Mouse (Mus musculus) lung, embryonic 14.5 days (tissue): ENCODE results near the gene Txnrd2. TPM values are rescaled to one million over a fixed set of nuclear protein-coding genes. Genes with fewer than 3 reads are reported as not detected.

Experiments used
- ATAC-seq: fragments of 200-750 bp; cut with Nextera tagmentation; 2 replicates; pipeline ENCODE4 v1.8.0; 2017; ENCODE audit warnings: mild to moderate bottlenecking, moderate TSS enrichment, moderate library complexity; ENCODE audit not compliant: insufficient read depth
- DNase-seq: peaks from one replicate; pipeline ENCODE4 v3.0.0-alpha.2; 2015
- H3K27ac ChIP-seq: fragments of 300-500 bp; sonication (generic); 2 replicates; pipeline ENCODE4 v1.5.1; 2014; ENCODE audit warnings: low read depth, mild to moderate bottlenecking, moderate library complexity
- H3K27me3 ChIP-seq: fragments of 300-500 bp; sonication (generic); 2 replicates; pipeline ENCODE4 v1.6.1; 2014; ENCODE audit warnings: low read length, control low read depth; ENCODE audit not compliant: insufficient read depth
- H3K36me3 ChIP-seq: fragments of 300-500 bp; sonication (generic); 2 replicates; pipeline ENCODE4 v1.6.1; 2014; ENCODE audit warnings: control low read depth; ENCODE audit not compliant: insufficient read depth
- H3K4me1 ChIP-seq: fragments of 300-500 bp; sonication (generic); 2 replicates; pipeline ENCODE4 v1.6.1; 2014; ENCODE audit warnings: antibody characterized with exemption, control low read depth; ENCODE audit not compliant: insufficient read depth
- H3K4me2 ChIP-seq: fragments of 300-500 bp; sonication (generic); 2 replicates; pipeline ENCODE4 v1.6.1; 2014; ENCODE audit warnings: mild to moderate bottlenecking
- H3K4me3 ChIP-seq: fragments of 300-500 bp; sonication (generic); 2 replicates; pipeline ENCODE4 v1.5.1; 2014; ENCODE audit warnings: low read depth, low read length
- H3K9ac ChIP-seq: fragments of 300-500 bp; sonication (generic); 2 replicates; pipeline ENCODE4 v1.6.1; 2014
- H3K9me3 ChIP-seq: fragments of 300-500 bp; sonication (generic); 2 replicates; pipeline ENCODE4 v1.6.1; 2016; ENCODE audit warnings: low read depth, low read length, control low read depth
- CTCF ChIP-seq: IDR thresholded peaks from 2 replicates; pipeline ENCODE4 v1.5.1; 2016; ENCODE audit warnings: antibody characterized with exemption, low read depth
- WGBS: fragments of 180-500 bp; shearing (Covaris S2); extraction: QIAGEN DNeasy Blood & Tissue Kit; methylation state at CpG from one replicate; pipeline ENCODE4 v1.1.7; 2014; 5-methylcytosine and 5-hydroxymethylcytosine counted together
- polyA plus RNA-seq: library from polyadenylated mRNA; unstranded; fragments of >200 nt; fragmentation: Nextera tagmentation; extraction: Ambion mirVana; gene quantifications from 2 replicates; pipeline ENCODE4 v1.2.1, GENCODE M21; 2014

Gene Txnrd2
- polyA plus RNA-seq, 1 experiment from 2014 or later: 21.5 TPM

GRCm38 (mm10) chr16:18400028-18400427 is 26.2 kb upstream of the Txnrd2 start:
- H3K36me3 ChIP-seq: peaks cover 78% of the 10 kb centered on the region
- H3K9me3 ChIP-seq: no peaks in the 10 kb centered on the region
- ATAC-seq (no peak), DNase-seq (no peak)
- H3K27ac ChIP-seq: peak overlapping the region; percentile 76
- no peak overlapping the region for H3K4me2 ChIP-seq
- no peak overlapping the region for H3K4me3 ChIP-seq
- peaks cover 16% of the 10 kb centered on the region for H3K4me1 ChIP-seq
- TF ChIP-seq CTCF: no peak
- H3K9ac ChIP-seq: no peak overlapping the region
- 60% methylated on average over 9 of the region's 9 CpGs for WGBS
- H3K27me3 ChIP-seq: no peaks in the 10 kb centered on the region

- no peak for TF ChIP-seq CTCF
- no peaks in the 10 kb centered on the region for H3K27me3 ChIP-seq
Observed at GRCm38 (mm10) chr16:18400472-18401216, 25.5 kb upstream of the Txnrd2 start.

GRCm38 (mm10) chr16:18403285-18403684 is 22.9 kb upstream of the Txnrd2 start:
- Histone ChIP-seq H3K9me3 (no peaks in the 10 kb centered on the region), H3K4me1 (peaks cover 6% of the 10 kb centered on the region), H3K4me2 (no peak overlapping the region), H3K27me3 (no peaks in the 10 kb centered on the region), H3K27ac (no peak overlapping the region), H3K9ac (no peak overlapping the region), H3K36me3 (peaks cover 79% of the 10 kb centered on the region), H3K4me3 (no peak overlapping the region)
- DNase-seq (no peak), ATAC-seq (no peak)
- TF ChIP-seq CTCF: no peak
- 86% methylated on average over 12 of the region's 12 CpGs for WGBS

More at GRCm38 (mm10) chr16:18400472-18401216, 25.5 kb upstream of the Txnrd2 start:
- no peak overlapping the region for H3K4me3 ChIP-seq
- DNase-seq: peak; percentile 79
- WGBS: 36% methylated on average over 7 of the region's 7 CpGs
- peaks cover 13% of the 10 kb centered on the region for H3K4me1 ChIP-seq
- H3K4me2 ChIP-seq: no peak overlapping the region
- H3K9ac ChIP-seq: no peak overlapping the region
- peak; percentile 88 for ATAC-seq
- H3K9me3 ChIP-seq: no peaks in the 10 kb centered on the region
- H3K27ac ChIP-seq: peak overlapping the region; percentile 76
- peaks cover 84% of the 10 kb centered on the region for H3K36me3 ChIP-seq

GRCm38 (mm10) chr16:18405091-18405854 is 20.9 kb upstream of the Txnrd2 start:
- Histone ChIP-seq H3K9ac (no peak overlapping the region), H3K4me3 (no peak overlapping the region), H3K36me3 (peaks cover 73% of the 10 kb centered on the region), H3K27ac (0 out of 2 replicates have a peak overlapping the region, but pooled peaks have one; percentile 13), H3K4me1 (peaks cover 6% of the 10 kb centered on the region), H3K27me3 (no peaks in the 10 kb centered on the region), H3K9me3 (no peaks in the 10 kb centered on the region), H3K4me2 (no peak overlapping the region)
- DNase-seq (no peak), ATAC-seq (no peak)
- WGBS: 73% methylated on average over 13 of the region's 13 CpGs
- no peak for TF ChIP-seq CTCF

DNA sequence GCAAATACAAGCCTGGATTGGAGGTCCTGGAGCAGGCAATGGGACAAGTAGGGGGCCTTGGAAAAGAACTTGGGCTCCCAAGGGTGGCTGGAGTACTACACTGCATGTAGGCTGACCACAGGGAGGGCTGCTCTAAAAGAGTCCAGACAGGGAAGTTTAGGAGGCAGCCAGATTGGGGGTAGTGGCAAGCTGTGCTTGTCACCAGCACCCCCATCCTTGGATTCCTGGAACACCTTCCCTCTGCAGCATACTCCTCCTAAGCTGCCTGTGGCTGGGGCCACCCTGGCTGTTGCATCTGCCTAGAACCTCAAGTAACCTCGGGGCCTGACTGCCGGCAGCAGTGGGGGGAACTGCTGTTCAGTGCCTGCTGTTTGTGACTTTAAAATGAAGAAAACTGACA is 20.3 kb upstream of the Txnrd2 start:
- no peak for TF ChIP-seq CTCF
- Histone ChIP-seq H3K9me3 (no peaks in the 10 kb centered on the region), H3K9ac (no peak overlapping the region), H3K4me2 (no peak overlapping the region), H3K36me3 (peaks cover 75% of the 10 kb centered on the region), H3K27me3 (no peaks in the 10 kb centered on the region), H3K27ac (no peak overlapping the region), H3K4me3 (no peak overlapping the region), H3K4me1 (peaks cover 5% of the 10 kb centered on the region)
- ATAC-seq: no peak
- 64% methylated on average over 2 of the region's 2 CpGs for WGBS
- no peak for DNase-seq

DNA sequence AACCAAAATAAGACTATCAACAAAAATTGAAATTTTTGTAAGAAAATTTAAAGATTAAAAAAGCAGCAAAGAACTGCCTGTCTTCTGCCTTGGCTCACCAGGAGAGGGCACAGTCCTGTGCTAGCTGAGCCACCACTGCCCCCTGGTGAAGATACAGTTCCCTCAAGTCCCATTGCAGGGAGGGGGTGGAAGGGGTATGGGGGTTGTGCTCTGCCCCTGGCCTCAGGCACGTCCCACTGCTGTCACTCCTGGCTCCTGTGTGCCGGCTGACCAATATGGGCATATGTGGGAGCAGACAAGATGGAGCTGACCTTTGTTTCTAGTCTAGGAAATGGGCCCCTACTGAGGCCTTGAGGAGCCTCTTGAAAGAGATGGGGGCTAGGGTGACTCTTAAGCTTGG is 19.9 kb upstream of the Txnrd2 start:
- H3K9me3 ChIP-seq: no peaks in the 10 kb centered on the region
- H3K4me2 ChIP-seq: no peak overlapping the region
- peak; percentile 91 for TF ChIP-seq CTCF
- peaks cover 76% of the 10 kb centered on the region for H3K36me3 ChIP-seq
- WGBS: 11% methylated on average over 2 of the region's 2 CpGs
- DNase-seq (peak; percentile 76), ATAC-seq (peak; percentile 67; the same call in 1 of the 2 replicates)
- no peak overlapping the region for H3K4me3 ChIP-seq
- peaks cover under 1% of the 10 kb centered on the region for H3K4me1 ChIP-seq
- H3K27ac ChIP-seq: no peak overlapping the region
- no peak overlapping the region for H3K9ac ChIP-seq
- H3K27me3 ChIP-seq: no peaks in the 10 kb centered on the region

- Histone ChIP-seq H3K27me3 (no peaks in the 10 kb centered on the region), H3K4me2 (no peak overlapping the region), H3K27ac (0 out of 2 replicates have a peak overlapping the region, but pooled peaks have one; percentile 9), H3K9ac (no peak overlapping the region), H3K4me1 (no peaks in the 10 kb centered on the region), H3K9me3 (no peaks in the 10 kb centered on the region), H3K36me3 (peaks cover 68% of the 10 kb centered on the region), H3K4me3 (no peak overlapping the region)
- DNase-seq: peak; percentile 24
- 63% methylated on average over 7 of the region's 7 CpGs for WGBS
- no peak for TF ChIP-seq CTCF
- ATAC-seq: no peak
Observed at GRCm38 (mm10) chr16:18407912-18408311, 18.3 kb upstream of the Txnrd2 start.
